In the genomic region with DNA sequence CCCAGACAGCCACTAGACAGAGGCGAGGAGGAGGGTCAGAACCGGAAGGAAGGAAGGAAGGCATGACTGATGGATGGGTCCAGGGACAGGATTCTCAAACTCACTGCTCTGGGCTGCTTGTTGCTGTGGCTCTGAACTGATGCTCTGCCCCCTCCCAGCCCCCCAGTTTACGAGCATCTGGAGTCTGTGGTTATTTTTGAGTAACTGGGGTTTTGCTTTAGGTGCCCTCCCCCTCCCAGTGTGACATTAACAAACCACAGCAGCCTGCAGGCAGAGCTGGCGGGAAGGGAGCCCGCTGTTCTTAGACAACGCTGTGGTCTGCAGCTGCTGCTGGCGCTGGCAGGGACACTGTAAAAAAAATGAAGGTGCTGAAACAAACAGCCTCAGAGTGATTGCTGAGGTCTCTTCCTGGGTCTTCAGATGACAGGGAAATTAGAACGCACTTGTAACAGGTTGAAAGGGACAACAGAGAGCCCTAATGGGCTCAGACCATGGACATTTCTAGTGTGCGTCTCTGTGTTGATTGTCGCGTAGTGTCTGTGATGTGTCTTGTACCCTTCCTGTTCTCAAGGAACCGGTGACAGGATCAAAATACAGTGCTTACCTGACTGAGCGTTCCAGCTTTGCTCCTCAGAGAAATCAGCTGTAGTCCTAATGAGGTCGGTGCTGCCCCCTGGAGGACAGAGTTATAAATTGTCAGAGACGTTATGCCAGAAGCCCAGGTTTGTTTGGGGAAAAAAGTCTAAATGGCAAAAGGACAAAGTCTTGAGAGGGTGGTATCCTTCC, we compare ENCODE assay signal across 8 mouse cellular contexts. TPM values are rescaled to one million over a fixed set of nuclear protein-coding genes. Genes with fewer than 3 reads are reported as not detected.
DNase-seq lines count a peak whose midpoint lies in the region; ATAC-seq and TF ChIP-seq lines count a peak whose summit lies in the region.

No protein-coding gene starts in this region.

- H3K9me3 ChIP-seq in forebrain, embryonic 15.5 days = no peaks in the 10 kb centered on the region

- WGBS in forebrain, embryonic 15.5 days = 10% methylated on average over 15 of the region's 15 CpGs
- 6% methylated on average over 15 of the region's 15 CpGs for WGBS in lung, adult 2 months
- WGBS in thymus, adult 2 months = under 1% methylated on average over 15 of the region's 15 CpGs

- no peak overlapping the region for H3K9ac ChIP-seq in forebrain, embryonic 15.5 days (replicated peaks)

- no peak overlapping the region for H3K27ac ChIP-seq in forebrain, embryonic 15.5 days (replicated peaks)
- H3K27ac ChIP-seq in layer of hippocampus, adult 2 months = no peak overlapping the region
- H3K27ac ChIP-seq in thymus, adult 2 months (ENCODE audit: control insufficient read depth, insufficient read depth, low read length) = peak overlapping the region; percentile 84

- TF ChIP-seq POLR2A in lung, adult 2 months (IDR thresholded peaks at IDR 0.05; ENCODE audit: borderline replicate concordance, extremely low read depth, low read depth, low read length) = no peak
- TF ChIP-seq POLR2A in thymus, adult 2 months (IDR thresholded peaks at IDR 0.05; ENCODE audit: control insufficient read depth, extremely low read depth, insufficient read depth, low read length, poor library complexity) = no peak

- no peak overlapping the region for H3K4me3 ChIP-seq in forebrain, embryonic 15.5 days
- H3K4me3 ChIP-seq in layer of hippocampus, adult 2 months = peak overlapping the region; percentile 37
- H3K4me3 ChIP-seq in lung, adult 2 months (replicated peaks; ENCODE audit: extremely low read depth, low read depth, low read length) = peak overlapping the region; percentile 57
- peak overlapping the region; percentile 50 for H3K4me3 ChIP-seq in thymus, adult 2 months (ENCODE audit: control insufficient read depth, insufficient read depth, low read length)

- H3K4me2 ChIP-seq in forebrain, embryonic 15.5 days (replicated peaks) = peak overlapping the region; percentile 37

- H3K36me3 ChIP-seq in forebrain, embryonic 15.5 days = no peaks in the 10 kb centered on the region
- H3K36me3 ChIP-seq in thymus, adult 2 months (ENCODE audit: control insufficient read depth, insufficient read depth, low read length) = no peaks in the 10 kb centered on the region

- peak; percentile 58 for DNase-seq in MN1 (ENCODE audit: low spot score)
- DNase-seq in cerebellum, adult 11-12 months = peak; percentile 32
- DNase-seq in heart, postnatal 4 days = peak; percentile 85
- DNase-seq in layer of hippocampus, adult 2 months (ENCODE audit: low spot score in 2 of 2) = peak; percentile 72 to 87
- DNase-seq in lung, adult 2 months = peak; percentile 80
- peak; percentile 87 for DNase-seq in thymus, adult 2 months

- peak; percentile 70 for ATAC-seq in forebrain, embryonic 15.5 days (replicated peaks)
- peak; percentile 71 for ATAC-seq in neutrophil, adult 5-6 weeks (ENCODE audit: extremely low read depth, insufficient number of reproducible peaks, low FRiP score, poor library complexity, severe bottlenecking)

- peak; percentile 89 for TF ChIP-seq CTCF in layer of hippocampus, adult 2 months (conservative IDR thresholded peaks at IDR 0.05)
- peak; percentile 54 for TF ChIP-seq CTCF in lung, adult 2 months (IDR thresholded peaks at IDR 0.05; ENCODE audit: insufficient read depth, low read length)
- TF ChIP-seq CTCF in thymus, adult 2 months (IDR thresholded peaks at IDR 0.05; ENCODE audit: borderline replicate concordance, control insufficient read depth, extremely low read depth, insufficient read depth, low read length, poor library complexity) = no peak

- peaks cover 9% of the 10 kb centered on the region for H3K4me1 ChIP-seq in forebrain, embryonic 15.5 days
- H3K4me1 ChIP-seq in lung, adult 2 months (ENCODE audit: control insufficient read depth, insufficient read depth, low read length) = peaks cover 12% of the 10 kb centered on the region
- peaks cover 17% of the 10 kb centered on the region for H3K4me1 ChIP-seq in thymus, adult 2 months (replicated peaks; ENCODE audit: control insufficient read depth, insufficient read depth, low read length)

- no peaks in the 10 kb centered on the region for H3K27me3 ChIP-seq in forebrain, embryonic 15.5 days
- H3K27me3 ChIP-seq in thymus, adult 2 months (ENCODE audit: control insufficient read depth, insufficient read depth, low read length) = no peaks in the 10 kb centered on the region

RNA-seq across cellular contexts. Expression of a gene that starts 21.4 kb away (rescaled TPM):
- polyA plus RNA-seq in forebrain, embryonic 15.5 days (2015; fragmentation: Nextera tagmentation; extraction: Ambion mirVana) = 0.13 and 0.31 TPM in 2 replicates
- total RNA-seq in heart, postnatal 4 days (2021) = 1 to 10 TPM; 1.8 to 3.0 TPM
- total RNA-seq in layer of hippocampus, adult 2 months (2021) = 1 to 10 TPM; 2.3 TPM
- 10.2 and 12.7 TPM in 2 replicates for polyA plus RNA-seq in lung, adult 2 months (2012; rRNA removed)
- 9.9 and 13.8 TPM in 2 replicates for total RNA-seq in neutrophil, adult 5-6 weeks (2017)
- 6.2 and 6.6 TPM in 2 replicates for polyA plus RNA-seq in thymus, adult 2 months (2012; rRNA removed)

Comparison
In these comparisons a context has a peak if more than half of its experiments do, and no peak if none do; other contexts are left out.
1. DNase-seq: peak in every context shown above with its lines; median percentile 87 in thymus, adult 2 months; 85 in heart, postnatal 4 days; 80 in lung, adult 2 months; 80 in layer of hippocampus, adult 2 months; 58 in MN1; 32 in cerebellum, adult 11-12 months.